Mouse (Mus musculus) ES-Bruce4 (cell line): ENCODE measurements at regions not wholly inside any gene's neighbourhood (a gene's known extent, or its start where the extent isn't known, plus 50 kb on each side); places are given as distances from the start of the nearest gene placed in this dataset.
A peak's percentile ranks its signal among the peaks of the same experiment; 100 is the strongest.

Experiments used
- H3K27ac ChIP-seq: 2 replicates; pipeline ENCODE4 v1.5.1; 2012; ENCODE audit warnings: low read length, inconsistent platforms; ENCODE audit not compliant: insufficient read depth
- H3K27me3 ChIP-seq: 2 replicates; pipeline ENCODE4 v1.6.1; 2012; ENCODE audit warnings: mild to moderate bottlenecking, low read length, inconsistent platforms; ENCODE audit not compliant: control insufficient read depth, poor library complexity, insufficient read depth, severe bottlenecking
- H3K36me3 ChIP-seq: 2 replicates; pipeline ENCODE4 v1.6.1; 2012; ENCODE audit warnings: inconsistent platforms, mild to moderate bottlenecking, low read length, moderate library complexity; ENCODE audit not compliant: control insufficient read depth, poor library complexity, insufficient read depth, severe bottlenecking
- H3K4me1 ChIP-seq: one replicate; pipeline ENCODE4 v1.8.1; 2011; ENCODE audit warnings: low read length; ENCODE audit not compliant: control insufficient read depth, insufficient read depth
- H3K4me3 ChIP-seq: 2 replicates; pipeline ENCODE4 v1.5.1; 2011; ENCODE audit warnings: low read depth, mild to moderate bottlenecking, low read length
- H3K9ac ChIP-seq: 2 replicates; pipeline ENCODE4 v1.6.1; 2012; ENCODE audit warnings: low read depth, mild to moderate bottlenecking, inconsistent platforms; ENCODE audit not compliant: poor library complexity, severe bottlenecking
- H3K9me3 ChIP-seq: replicated peaks from 2 replicates; pipeline ENCODE4 v1.6.1; 2012; ENCODE audit warnings: mild to moderate bottlenecking, low read length, inconsistent platforms; ENCODE audit not compliant: control insufficient read depth, poor library complexity, insufficient read depth, severe bottlenecking
- CTCF ChIP-seq: IDR thresholded peaks from one replicate; pipeline ENCODE4 v1.8.1; 2011; ENCODE audit warnings: low read depth, low read length
- EP300 ChIP-seq: IDR thresholded peaks from 2 replicates; pipeline ENCODE4 v1.6.1; 2011; ENCODE audit warnings: low read depth, low read length; ENCODE audit not compliant: insufficient read depth
- POLR2A ChIP-seq: IDR thresholded peaks from one replicate; pipeline ENCODE4 v1.8.1; 2011; ENCODE audit warnings: low read length; ENCODE audit not compliant: insufficient read depth

DNA sequence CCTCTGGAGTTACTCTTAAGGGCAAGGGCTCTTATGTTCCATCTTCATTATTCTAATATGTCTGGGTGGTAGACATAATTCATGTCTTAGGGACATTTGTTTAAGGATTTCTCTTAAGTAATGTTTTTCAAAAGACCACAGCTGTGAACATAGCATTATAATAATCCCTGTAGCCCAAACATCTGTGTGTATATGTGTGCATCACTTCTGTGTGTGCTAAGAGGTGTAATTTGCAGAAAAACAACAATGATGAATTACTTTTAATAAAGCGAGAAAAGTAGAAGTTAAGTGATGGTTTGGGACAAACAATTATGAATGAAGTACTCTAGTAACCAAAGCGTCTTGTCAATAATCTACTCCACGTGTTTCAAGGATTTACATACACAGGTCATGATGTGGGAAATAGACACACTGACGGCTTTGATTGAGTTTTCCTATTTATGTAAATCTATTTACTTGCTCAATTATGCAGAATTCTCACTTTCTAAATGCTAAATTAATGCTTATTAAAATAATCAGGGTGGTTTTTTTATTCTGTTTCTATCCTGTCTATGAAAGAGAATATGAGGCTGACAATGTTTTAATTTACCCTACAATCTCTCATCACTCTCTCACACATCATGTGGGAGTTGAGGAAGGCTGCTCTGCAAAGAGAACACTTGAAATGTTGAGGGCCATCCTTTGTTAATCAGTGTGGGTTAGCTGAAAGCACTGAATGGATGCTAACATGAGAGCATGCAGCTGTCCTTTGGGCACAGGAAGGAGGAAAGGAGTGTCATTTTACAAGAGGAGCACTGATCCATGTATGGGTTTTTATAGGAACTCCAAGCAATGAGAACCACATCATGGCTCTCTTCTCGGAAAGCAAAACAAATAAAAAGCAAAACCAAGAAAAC is 477.8 kb upstream of the Slc8a1 start:
- Histone ChIP-seq H3K9ac (no peak overlapping the region), H3K4me1 (no peaks in the 10 kb centered on the region)
- TF ChIP-seq CTCF = no peak
- no peak for TF ChIP-seq EP300
- no peak for TF ChIP-seq POLR2A

DNA sequence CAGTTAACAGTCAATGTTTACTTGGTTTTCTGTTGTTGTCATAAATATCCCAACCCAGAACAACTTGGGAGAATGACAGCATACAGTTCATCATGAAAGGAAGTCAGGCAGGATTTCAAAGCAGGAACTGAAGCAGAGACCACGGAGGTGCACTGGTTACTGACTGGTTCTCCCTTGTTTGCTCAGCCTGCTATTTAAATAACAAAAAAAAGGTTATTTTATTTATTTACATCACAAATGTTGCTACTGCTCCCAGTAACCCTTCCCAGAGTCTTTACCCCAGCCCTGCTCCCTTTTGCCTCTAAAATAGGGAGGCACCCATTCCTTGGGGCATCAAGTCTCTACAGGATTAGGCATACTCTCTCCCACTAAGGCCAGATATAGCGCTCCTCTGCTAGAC is 461.8 kb upstream of the Slc8a1 start:
- Histone ChIP-seq H3K27ac (no peak overlapping the region), H3K9ac (no peak overlapping the region), H3K36me3 (no peaks in the 10 kb centered on the region), H3K27me3 (no peaks in the 10 kb centered on the region), H3K4me1 (no peaks in the 10 kb centered on the region), H3K9me3 (no peaks in the 10 kb centered on the region), H3K4me3 (no peak overlapping the region)
- TF ChIP-seq POLR2A (no peak), CTCF (no peak), EP300 (no peak)

More for the DNA sequence above, 477.8 kb upstream of the Slc8a1 start:
- H3K27ac ChIP-seq = no peak overlapping the region
- no peak overlapping the region for H3K4me3 ChIP-seq
- no peaks in the 10 kb centered on the region for H3K9me3 ChIP-seq
- H3K27me3 ChIP-seq = no peaks in the 10 kb centered on the region
- no peaks in the 10 kb centered on the region for H3K36me3 ChIP-seq

GRCm38 (mm10) chr17:82199031-82199642 is 461.0 kb upstream of the Slc8a1 start:
- Histone ChIP-seq H3K36me3 (no peaks in the 10 kb centered on the region), H3K4me1 (no peaks in the 10 kb centered on the region), H3K27me3 (no peaks in the 10 kb centered on the region), H3K9ac (no peak overlapping the region), H3K9me3 (no peaks in the 10 kb centered on the region), H3K27ac (no peak overlapping the region), H3K4me3 (no peak overlapping the region)
- TF ChIP-seq CTCF (no peak), EP300 (no peak), POLR2A (no peak)

DNA sequence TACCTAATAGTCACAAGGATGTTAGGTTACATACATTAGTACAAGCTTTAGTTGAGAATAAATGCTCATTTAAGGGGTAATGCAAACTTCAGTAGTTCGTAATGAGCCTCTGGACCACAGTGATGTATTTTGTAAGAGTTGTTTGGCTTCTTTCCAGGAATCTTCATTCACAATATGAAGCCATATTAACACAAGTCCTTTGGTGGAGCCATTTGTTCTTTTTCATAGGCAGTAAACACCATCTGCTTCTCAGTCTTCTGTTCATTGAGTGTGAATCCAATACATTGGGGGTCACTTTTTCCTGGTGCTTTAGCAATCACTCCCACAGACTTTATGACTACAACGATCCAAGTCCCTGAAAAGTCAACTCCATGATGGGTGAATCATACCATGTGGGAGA is 446.1 kb upstream of the Slc8a1 start:
- Histone ChIP-seq H3K36me3 (no peaks in the 10 kb centered on the region), H3K4me1 (no peaks in the 10 kb centered on the region), H3K9ac (no peak overlapping the region), H3K27ac (no peak overlapping the region), H3K9me3 (no peaks in the 10 kb centered on the region), H3K27me3 (no peaks in the 10 kb centered on the region), H3K4me3 (no peak overlapping the region)
- TF ChIP-seq EP300 (no peak), CTCF (no peak), POLR2A (no peak)

GRCm38 (mm10) chr17:82171216-82171615 is 433.0 kb upstream of the Slc8a1 start:
- Histone ChIP-seq H3K27me3 (no peaks in the 10 kb centered on the region), H3K9ac (no peak overlapping the region), H3K27ac (no peak overlapping the region), H3K4me1 (no peaks in the 10 kb centered on the region), H3K4me3 (no peak overlapping the region), H3K9me3 (0 out of 2 replicates have a peak, but pooled peaks cover 2% of the 10 kb centered on the region), H3K36me3 (no peaks in the 10 kb centered on the region)
- TF ChIP-seq CTCF = no peak
- no peak for TF ChIP-seq POLR2A
- TF ChIP-seq EP300 = no peak

GRCm38 (mm10) chr17:82153446-82153845 is 415.3 kb upstream of the Slc8a1 start:
- no peak for TF ChIP-seq CTCF
- TF ChIP-seq EP300 = 0 out of 2 replicates have a peak, but pooled peaks have one; percentile 35
- TF ChIP-seq POLR2A = no peak
- no peaks in the 10 kb centered on the region for H3K4me1 ChIP-seq
- H3K9ac ChIP-seq = no peak overlapping the region
- H3K9me3 ChIP-seq = no peaks in the 10 kb centered on the region
- H3K4me3 ChIP-seq = no peak overlapping the region
- no peaks in the 10 kb centered on the region for H3K36me3 ChIP-seq
- H3K27me3 ChIP-seq = no peaks in the 10 kb centered on the region
- H3K27ac ChIP-seq = no peak overlapping the region
